Mouse (Mus musculus) adrenal gland, postnatal 36 days (tissue): ENCODE data around the gene Fsd1. TPM values are rescaled to one million over a fixed set of nuclear protein-coding genes. Genes with fewer than 3 reads are reported as not detected.
"Not testable (repeated sequence)": the region's sequence is repeated elsewhere in the genome, so short reads cannot be mapped to it uniquely, and the experiment has no call there.

Experiments used
- DNase-seq, 2 experiments: peaks; one replicate each; pipeline ENCODE4 v3.0.0; 2021; ENCODE audit warnings: mixed read lengths in 1 of 2
- long read RNA-seq, 2 experiments: library from polyadenylated mRNA; stranded (forward); transcript quantifications; one replicate each; pipeline ENCODE4 v2.0.0; 2021; ENCODE audit warnings: borderline sequencing depth in 2 of 2
- total RNA-seq, 2 experiments: library from RNA; stranded (reverse); gene quantifications; 2 replicates each; pipeline ENCODE4 v1.2.3; 2021

Fsd1 gene
- total RNA-seq = 1 to 10 TPM; 1.1 to 1.3 TPM
- long read RNA-seq, experiment 1, partial matches to known transcripts = 0 of 4 reads
- long read RNA-seq, experiment 1, other reads (novel, unspliced or antisense) = 0 of 4 reads
- long read RNA-seq, experiment 2, partial matches to known transcripts = 0 of 2 reads
- long read RNA-seq, experiment 2, other reads (novel, unspliced or antisense) = 0 of 2 reads

DNA sequence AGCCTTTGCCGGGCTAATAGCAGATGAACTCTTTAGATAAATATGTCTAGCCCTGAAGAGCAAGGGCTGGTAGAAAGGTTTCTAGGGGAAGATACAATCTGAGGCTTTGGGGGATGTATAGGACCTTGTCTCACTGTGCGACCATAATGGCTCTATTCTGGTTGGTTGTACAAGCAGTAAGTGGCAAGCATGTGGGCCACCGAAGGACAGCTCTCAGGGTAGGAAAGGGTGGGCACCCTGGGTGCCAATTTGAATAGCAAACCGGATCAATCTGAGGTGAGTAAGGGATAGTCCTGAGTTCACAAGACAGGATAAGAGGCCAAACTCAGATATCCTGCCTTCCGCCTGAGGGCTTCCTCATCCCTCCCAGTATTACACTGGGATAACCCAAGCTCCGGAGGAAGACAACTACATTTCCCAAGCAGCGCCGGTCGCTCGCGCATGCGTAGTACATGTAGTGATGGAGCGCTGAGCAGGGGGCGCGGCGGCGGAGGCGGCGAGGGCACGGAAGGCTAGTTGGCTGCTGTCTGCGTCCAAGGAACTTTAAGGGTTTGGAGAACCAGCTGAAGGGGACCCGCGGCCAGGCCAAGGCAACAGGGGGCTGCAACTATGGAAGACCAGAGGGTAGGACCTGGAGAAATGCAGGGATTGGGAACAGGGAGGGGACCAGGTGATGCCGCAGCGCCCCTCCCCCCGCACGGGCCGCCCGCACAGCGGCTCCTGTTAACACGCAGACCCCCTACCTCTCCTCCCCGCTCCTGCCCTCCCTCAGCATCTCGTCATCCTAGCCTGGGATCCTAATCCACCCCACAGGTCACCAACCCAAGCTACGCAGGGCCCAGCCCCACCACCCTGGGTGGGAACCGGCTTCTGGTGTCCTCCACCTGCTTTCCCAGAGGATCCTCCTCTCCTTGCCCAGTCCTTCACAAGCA is at the start of gene Fsd1:
Gene Fsd1 (plus strand): TSS at position 480 of the 932 bp plus-strand sequence.
- DNase-seq = peak; percentile 27 to 50

DNA sequence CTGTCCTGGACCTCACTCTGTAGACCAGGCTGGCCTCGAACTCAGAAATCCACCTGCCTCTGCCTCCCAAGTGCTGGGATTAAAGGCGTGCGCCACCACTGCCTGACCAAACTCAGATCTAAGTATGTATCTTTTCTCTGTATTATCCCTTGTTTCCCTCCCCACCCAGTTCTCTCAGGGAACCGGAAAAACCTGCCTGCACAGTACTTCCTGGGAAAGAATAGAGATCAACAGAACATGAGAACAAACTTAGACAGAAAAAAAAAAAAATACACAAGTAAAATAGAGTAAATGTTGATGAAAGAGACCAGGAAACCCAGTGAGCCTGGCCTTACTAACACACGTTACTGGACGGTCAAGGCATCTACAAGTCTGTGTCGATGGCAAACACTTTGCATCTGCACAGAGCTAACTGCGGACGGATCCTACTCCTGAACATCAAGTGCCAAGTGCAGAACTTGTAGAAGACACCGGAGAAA is 41.9 kb upstream of the Fsd1 start:
- DNase-seq = not testable (repeated sequence)

DNA sequence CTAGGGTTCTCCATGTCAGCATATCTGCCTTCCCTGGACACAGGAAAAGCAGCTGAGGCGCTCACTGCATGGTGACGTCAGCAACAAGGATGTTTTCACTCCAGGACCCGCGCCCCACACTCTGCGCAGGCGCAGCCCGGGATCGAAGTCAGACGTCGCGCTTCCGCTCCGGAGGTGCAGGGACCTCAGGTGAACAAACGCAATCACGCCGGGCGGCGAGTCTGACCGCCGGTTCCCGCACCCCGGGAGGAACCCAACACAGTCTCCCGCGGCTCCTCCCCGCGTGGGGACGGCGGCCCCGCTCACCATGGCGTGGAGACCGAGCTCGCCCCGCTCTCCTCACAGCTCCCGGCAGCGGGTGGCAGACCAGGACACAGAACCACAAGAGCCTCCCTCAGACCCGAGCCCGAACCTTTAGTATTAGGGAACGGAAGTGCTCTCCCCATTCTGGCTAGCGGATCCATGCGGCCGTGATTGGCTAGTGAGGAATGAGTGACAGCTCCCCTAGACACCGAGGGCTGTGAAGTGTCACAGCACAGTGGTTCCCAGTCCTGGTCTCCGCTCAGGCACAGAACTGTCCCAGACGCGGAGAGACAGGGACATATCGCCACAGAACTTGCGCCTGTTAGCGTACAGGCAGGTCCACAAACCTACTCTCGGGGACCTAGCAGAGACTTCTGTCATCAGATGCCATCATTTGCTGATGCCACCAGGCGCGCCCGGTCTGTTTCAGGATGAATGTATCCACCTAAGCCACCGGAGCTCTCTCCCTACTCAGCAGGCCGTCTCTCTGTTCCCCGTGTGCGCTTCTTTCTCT is 41.2 kb upstream of the Fsd1 start:
- peak; percentile 95 to 97 for DNase-seq

DNA sequence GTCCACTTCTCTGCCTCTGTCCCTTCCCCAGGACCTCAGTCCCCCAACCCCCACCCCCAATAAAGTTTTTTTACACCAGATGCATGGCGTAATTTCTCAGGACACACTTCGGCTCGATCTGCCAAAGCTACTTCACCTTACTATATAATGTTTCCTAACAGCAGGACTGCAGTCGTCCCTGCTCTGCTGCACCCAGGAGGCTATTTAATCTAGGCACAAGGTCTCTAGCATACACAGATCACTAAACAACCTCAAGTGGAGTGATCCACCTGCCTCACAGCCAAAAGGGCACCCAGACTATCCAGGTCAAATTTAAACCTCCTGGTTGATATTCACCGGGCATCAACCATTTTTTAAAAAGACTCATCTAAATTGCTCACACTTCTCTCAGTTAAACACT is 40.6 kb upstream of the Fsd1 start:
- no peak for DNase-seq

DNA sequence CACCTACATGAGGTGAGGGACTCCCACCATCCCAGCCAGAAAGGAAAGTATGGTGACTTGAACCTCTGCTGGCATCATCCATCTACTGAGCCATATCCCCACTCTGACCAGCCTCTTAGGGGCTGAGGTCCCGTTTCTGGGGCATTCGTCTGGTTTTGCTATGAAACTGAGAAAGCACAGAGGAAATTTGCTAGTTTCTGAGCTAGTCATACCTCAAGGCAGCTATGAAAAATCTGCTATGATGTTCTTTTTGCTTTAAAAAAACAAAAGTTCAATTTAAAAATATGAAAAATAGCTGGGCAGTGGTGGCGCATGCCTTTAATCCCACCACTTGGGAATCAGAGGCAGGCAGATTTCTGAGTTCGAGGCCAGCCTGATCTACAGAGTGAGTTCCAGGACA is 37.7 kb upstream of the Fsd1 start:
- no peak for DNase-seq

DNA sequence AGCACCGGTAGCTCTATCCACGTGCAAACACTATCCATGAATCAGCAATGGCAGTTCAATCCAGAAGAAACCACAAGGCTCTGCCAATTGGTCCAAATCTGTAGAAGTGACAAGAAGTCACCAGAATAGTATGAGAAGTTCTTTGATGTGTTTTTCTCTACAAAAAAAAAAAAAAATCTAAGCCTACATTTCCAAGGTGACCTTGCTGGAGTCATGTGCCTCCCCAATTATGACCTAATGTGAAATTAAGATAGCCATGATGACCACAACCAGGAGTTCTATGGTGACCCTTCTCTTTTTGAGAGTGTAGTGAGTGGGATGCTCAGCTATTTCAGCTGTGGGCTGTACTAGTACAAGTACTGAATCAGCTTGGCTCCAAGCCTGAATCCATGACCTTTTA is 36.9 kb upstream of the Fsd1 start, which contains the start of gene Zfp119b:
Gene Zfp119b (minus strand): TSS at position 101 of the 400 bp plus-strand sequence.
- peak in 1 of 2 experiments; percentile 47 for DNase-seq

DNA sequence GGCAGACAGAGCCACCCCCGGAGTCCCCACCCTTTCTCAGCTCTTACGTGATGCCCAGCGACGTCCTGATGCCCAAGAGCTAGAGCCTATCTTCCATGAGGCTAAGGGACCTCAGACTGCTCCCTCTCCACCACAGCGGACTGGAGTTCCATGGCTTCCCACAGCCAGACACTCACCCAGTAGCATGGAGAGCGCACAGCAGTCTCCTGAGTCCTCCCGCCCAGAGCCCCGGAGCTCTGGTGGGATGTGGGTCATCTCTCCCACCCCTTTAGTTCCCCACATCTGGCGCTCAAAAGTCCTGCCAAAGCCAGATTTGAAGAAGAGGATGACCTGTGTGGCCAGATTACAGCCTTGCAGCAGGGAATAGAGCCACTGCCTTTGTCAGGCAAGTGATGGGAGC is 35.7 kb upstream of the Fsd1 start:
- no peak for DNase-seq

DNA sequence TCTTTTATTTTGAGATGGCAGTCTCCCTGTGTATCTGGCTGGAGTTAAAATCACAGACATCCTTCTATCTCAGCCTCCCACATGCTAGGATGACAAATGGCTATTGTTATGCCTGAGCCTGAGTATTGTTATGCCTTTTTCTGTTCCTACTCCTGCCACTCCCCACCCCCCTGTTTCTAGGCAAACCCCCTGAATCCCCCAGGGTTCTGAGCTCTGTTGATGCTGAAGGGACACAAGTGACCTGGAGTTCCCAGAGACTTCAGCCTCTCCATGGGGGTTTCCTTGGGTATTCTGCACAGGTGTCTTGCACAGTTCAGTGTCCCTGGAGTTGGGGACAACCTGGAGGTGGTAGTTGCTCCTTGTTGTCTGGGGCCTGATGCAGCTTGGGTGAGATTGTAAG is 34.3 kb upstream of the Fsd1 start:
- DNase-seq = no peak

DNA sequence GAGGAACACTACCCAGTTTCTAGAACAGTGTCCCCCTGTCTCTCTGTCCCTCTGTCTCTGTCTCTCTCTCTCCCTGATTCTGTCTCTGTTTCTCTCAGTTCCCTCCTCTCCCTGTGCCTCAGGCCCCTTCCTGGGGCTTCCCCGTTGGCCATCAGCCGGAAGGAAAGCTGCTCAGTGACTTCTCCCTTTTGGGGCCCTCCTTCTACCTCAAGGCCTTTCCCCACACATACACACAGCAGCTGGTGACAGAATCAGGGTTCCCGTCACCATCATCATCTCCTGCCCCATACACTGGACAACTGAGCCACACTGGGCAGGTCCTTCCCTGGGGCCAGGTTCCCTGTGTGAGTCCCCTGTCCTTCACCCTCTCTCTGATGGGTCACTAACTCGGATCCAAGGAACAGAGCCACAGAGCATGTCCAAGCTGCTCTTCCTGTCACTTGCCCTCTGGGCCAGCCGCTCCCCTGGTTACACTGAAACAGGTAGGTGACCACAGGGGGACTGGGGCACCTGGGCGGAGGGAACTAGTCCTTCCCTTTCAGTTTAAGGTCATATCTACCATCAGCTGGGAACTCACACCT is 33.8 kb upstream of the Fsd1 start, which contains the start of gene Ebi3:
Gene Ebi3 (plus strand): TSS at position 194 of the 581 bp plus-strand sequence.
- no peak for DNase-seq

DNA sequence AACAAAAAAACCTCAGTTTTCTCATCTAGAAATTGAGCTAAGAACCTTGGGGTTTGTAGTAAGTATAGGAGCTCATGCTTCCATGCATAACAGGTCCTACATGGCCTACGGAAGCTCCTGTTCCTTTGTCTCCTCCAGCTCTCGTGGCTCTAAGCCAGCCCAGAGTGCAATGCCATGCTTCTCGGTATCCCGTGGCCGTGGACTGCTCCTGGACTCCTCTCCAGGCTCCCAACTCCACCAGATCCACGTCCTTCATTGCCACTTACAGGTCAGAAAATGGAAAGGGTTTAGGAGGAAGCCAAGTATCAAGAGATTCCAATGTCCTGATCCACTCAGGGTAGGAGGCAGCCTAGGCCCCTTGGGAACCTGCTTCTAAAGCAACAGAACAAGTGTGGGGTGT is 32.6 kb upstream of the Fsd1 start:
- no peak for DNase-seq

DNA sequence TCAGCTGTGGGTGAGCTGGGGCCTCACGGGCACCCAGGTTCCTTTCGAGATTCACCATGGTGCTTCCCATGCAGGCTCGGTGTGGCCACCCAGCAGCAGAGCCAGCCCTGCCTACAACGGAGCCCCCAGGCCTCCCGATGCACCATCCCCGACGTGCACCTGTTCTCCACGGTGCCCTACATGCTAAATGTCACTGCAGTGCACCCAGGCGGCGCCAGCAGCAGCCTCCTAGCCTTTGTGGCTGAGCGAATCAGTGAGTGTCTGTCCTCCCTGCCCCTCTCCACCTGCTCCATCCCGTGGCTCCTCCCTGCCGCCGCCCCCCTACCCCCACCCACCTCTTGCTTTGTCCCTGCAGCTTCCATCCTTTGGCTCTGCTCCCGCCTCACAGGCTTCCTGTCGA is 32.1 kb upstream of the Fsd1 start:
- no peak for DNase-seq

DNA sequence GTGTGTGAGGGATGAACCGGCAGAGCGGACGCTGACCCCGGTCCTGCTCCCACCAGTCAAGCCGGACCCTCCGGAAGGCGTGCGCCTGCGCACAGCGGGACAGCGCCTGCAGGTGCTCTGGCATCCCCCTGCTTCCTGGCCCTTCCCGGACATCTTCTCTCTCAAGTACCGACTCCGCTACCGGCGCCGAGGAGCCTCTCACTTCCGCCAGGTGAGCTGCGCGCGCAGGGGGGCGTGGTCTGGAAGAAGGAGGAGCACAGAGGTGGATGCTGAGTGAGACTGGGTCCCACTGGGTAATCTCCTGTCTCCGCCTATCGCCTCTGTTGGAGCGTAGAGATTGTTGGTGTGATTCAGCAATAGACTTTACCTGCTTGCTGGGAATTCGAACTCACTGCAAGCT is 30.2 kb upstream of the Fsd1 start:
- DNase-seq = peak; percentile 63

DNA sequence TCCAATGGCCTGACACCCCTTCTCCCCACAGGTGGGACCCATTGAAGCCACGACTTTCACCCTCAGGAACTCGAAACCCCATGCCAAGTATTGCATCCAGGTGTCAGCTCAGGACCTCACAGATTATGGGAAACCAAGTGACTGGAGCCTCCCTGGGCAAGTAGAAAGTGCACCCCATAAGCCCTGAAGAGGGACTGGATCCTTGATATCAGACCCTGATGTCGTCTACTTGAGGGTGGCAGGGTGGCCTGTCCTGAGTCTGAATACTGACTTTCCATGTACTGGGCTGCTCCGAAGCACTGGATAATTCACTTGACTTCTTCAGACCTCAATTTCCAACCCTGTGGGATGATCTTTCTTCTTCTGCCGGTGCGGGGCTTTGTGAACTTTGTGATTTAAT is 29.7 kb upstream of the Fsd1 start:
- DNase-seq = no peak

DNA sequence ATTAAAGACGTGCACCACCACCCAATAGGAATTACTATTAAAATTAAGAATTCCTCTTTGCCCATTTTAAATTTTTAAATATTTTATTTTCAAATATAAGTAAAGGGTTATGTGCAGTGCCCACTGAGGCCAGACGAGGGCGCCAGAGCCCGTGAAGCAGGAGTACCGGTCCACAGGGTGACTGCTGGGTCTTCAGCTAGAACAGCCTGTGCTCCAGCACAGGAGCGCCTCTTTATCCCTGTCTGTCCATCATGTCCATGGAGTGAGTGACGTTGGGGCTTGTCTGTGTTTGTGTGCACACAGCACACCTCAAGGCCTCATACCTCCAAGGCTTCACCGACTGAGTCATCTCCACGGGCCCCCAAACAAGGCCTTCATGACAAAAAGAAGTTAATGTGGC is 29.1 kb upstream of the Fsd1 start:
- peak; percentile 79 to 86 for DNase-seq

DNA sequence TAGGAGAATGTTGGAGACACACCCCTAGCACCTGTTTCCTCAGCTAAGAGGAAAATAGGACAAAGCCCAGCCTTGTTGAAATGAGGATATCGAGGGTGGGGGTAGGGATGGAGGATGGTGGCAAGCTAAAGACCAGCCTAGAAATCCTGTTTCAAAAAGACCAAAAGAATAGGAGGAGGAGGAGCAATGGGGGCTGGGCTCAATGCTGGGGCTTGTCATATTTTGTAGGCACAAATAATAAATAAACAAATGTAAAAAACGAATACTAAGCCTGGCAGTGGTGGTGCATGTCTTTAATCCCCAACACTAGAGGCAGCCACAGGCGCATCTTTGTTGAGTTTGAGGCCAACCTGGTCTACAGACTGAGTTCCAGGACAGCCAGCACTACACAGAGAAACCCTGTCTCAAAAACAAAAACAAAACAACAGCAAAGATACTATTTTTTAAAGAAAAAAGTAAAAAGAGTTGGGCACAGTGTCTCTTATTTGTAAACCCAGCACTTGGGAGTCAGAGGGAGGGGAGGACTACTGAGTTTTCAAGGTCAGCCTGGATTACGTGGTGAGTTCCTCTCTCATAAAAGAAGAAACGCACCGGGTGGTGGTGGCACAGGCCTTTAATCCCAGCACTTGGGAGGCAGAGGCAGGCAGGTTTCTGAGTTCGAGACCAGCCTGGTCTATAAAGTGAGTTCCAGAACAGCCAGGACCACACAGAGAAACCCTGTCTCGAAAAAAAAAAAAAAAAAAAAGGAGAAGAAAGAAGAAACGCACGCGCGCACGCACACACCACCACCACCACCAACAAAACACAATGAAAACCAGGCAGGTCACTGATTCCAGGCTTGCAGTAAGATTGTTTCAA is 28.4 kb upstream of the Fsd1 start:
- no peak for DNase-seq

DNA sequence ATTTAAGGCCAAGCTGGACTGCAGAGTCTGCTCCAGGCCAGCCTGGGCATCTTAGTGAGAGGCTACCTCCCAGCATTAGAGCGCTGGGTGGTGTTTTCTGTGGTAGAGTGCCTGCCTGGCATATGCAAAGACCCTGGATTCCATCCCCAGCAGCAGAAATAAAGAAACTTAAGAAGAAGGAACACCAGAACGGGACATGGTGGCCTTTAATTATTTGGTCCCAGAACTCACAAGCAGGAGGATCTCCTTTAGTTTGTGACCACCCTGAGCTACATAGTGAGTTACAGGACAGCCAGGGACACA is 27.8 kb upstream of the Fsd1 start:
- DNase-seq = no peak

DNA sequence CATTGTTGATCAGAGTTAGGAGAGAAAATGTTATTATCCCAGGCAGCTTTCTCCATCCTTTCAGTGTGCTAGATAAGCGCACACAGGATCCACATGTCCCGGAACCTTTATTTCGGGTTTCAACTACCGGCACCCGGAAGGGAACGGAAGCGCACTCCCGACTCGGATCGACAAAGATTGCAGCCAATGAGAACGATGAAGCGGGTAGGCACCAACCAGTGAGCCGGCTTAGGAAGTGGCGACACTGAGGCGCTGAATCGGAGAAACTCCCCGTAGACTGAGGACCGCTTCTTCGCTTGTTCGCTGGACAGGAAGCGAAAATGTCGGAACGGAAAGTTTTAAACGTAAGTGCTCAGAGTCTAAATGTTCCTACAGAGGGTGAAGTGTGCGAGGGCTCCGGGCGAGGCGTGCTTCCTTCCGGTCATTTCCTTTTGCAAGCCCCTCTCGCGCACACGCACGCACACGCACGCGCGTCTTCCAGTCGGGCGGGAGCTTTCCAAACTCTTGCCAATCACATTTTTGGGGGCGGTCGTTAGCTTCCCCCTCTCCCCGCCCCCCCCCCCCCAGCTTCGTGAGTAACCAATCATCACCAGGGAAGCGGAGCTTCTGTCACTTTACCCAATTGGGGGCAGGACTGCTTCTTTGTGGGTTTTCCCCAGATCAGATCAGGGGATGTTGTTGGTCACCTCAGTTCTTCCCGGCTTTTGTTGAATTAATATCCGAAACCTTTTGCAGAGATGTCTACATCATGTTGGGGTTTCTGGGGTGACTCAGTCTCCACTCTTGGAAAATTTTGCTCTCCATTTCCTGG is 27.2 kb upstream of the Fsd1 start, which contains the start of gene Yju2:
Gene Yju2 (plus strand): TSS at position 182 of the 811 bp plus-strand sequence.
- DNase-seq = peak; percentile 91 to 92

DNA sequence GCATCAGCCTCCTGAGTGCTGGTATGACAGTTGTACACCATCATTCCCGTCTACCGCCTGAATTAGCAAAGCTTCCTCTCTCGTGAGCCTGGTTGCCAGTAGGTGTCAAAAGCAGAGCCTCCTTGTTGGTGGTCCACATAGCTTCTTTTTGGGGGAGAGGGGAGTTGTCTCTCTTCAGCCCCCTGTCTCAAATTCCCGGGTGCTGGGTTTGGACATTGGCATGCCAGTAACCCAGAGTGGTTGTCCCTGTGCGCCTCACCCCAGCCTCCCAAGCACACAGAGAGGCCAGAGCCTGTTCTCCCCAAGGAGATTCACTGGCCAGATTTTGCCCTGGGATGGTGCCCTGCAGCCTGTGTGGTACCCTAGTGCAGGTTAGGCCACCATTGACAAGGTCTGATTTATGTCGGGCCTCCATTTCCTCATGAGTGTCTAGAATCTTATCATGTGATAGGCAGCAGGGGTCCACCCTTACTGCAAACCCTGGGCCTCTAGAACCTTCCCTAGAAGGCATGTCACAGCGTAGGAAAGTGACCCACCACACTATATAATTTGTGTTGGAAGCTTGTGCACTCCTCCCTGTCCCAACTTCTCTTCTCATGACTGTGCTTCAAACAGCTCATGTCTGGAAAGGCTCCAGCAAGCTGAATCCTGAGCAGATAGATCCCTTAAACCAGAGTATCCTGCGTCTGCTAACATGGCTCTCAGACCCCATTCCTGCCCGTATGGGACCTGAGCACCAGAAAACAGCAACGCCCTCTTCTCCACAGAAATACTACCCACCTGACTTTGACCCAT is 26.2 kb upstream of the Fsd1 start:
- DNase-seq = no peak

DNA sequence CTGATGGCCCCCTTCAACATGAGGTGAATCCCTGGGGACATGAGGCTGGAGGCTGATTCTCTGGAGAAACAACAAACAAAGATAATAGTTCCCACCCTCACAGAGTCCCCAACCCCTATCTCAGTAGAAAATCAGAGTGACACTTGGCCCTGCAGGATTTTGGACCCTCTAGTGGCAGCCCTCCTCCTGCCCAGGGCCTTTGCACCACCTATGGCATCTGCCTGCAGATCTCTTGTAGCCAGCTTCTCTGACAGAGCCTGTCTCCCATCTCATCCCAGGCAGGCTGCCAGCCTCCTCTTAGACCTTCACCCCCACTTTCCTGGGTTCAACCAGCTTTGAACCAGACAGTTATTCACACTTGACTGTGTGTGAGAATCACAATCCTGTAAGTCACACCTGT is 25.5 kb upstream of the Fsd1 start:
- DNase-seq = no peak
